ENCODE assay signal across 11 mouse cellular contexts in genomic region chr8:105715042-105715441, GRCm38 (mm10). TPM values are rescaled to one million over a fixed set of nuclear protein-coding genes. Genes with fewer than 3 reads are reported as not detected.
A peak's percentile ranks its signal among the peaks of the same experiment; 100 is the strongest.
DNase-seq lines count a peak whose midpoint lies in the region; ATAC-seq and TF ChIP-seq lines count a peak whose summit lies in the region.
"Had no signal": no experiment of that assay in that cellular context is flagged by ENCODE, and none has a peak within 500 bp of the region (broad histone marks: within the 10 kb centered on the region; RNA-seq: fewer than 3 reads in every experiment).

No protein-coding gene starts in this region.

- 37% methylated on average over 6 of the region's 6 CpGs for WGBS in heart, adult 2 months
- WGBS in lung, embryonic 16.5 days = 44% methylated on average over 6 of the region's 6 CpGs

- no peak for TF ChIP-seq CTCF in heart, adult 2 months (IDR thresholded peaks at IDR 0.05)
- TF ChIP-seq CTCF in MEL (IDR thresholded peaks at IDR 0.05 in 2 of 3, conservative IDR thresholded peaks at IDR 0.05 in 1 of 3; ENCODE audit: control insufficient read depth in 1 of 3, insufficient read depth in 1 of 3, low read depth in 2 of 3, low read length in 3 of 3, poor library complexity in 1 of 3, severe bottlenecking in 1 of 3) = no peak

- intact Hi-C loops in heart, adult 2 months (cut with DNase I) = loop anchor here (2.0 kb wide), 2 partner anchors 74 to 112 kb away; partner anchors contain the start of genes Ranbp10 and Tsnaxip1
- intact Hi-C loops in heart, postnatal 36 days (cut with DNase I) = loop anchor here (2.0 kb wide), 3 partner anchors 44 to 116 kb away; partner anchors contain the start of gene Gfod2

- H3K4me2 ChIP-seq in lung, embryonic 16.5 days (ENCODE audit: low read depth, low read length) = no peak overlapping the region

- no peaks in the 10 kb centered on the region for H3K79me2 ChIP-seq in heart, adult 2 months (replicated peaks; ENCODE audit: control insufficient read depth, insufficient read depth, low read length)
- H3K79me2 ChIP-seq in MEL (ENCODE audit: control insufficient read depth, insufficient read depth, low read length, poor library complexity) = no peaks in the 10 kb centered on the region

- peak overlapping the region; percentile 69 for H3K27ac ChIP-seq in heart, adult 2 months
- H3K27ac ChIP-seq in MEL (ENCODE audit: control insufficient read depth, low read depth, low read length) = no peak overlapping the region
- H3K27ac ChIP-seq in lung, embryonic 16.5 days (ENCODE audit: low read length) = peak overlapping the region; percentile 18

- no peak for TF ChIP-seq POLR2A in heart, adult 2 months (IDR thresholded peaks at IDR 0.05; ENCODE audit: insufficient read depth, low read depth, low read length)
- TF ChIP-seq POLR2A in MEL (IDR thresholded peaks at IDR 0.05; ENCODE audit: control insufficient read depth in 1 of 2, insufficient read depth in 1 of 2, low read depth in 1 of 2, low read length in 2 of 2, poor library complexity in 1 of 2) = no peak

- H3K9ac ChIP-seq in heart, adult 2 months (ENCODE audit: low read depth, low read length) = no peak overlapping the region
- no peak overlapping the region for H3K9ac ChIP-seq in MEL (ENCODE audit: control insufficient read depth, low read depth, low read length, poor library complexity, severe bottlenecking)
- no peak overlapping the region for H3K9ac ChIP-seq in lung, embryonic 16.5 days (ENCODE audit: low read length)

- H3K27me3 ChIP-seq in heart, adult 2 months (ENCODE audit: control insufficient read depth, insufficient read depth, low read length) = no peaks in the 10 kb centered on the region
- H3K27me3 ChIP-seq in MEL (ENCODE audit: control insufficient read depth in 1 of 2, insufficient read depth in 2 of 2, low read length in 2 of 2) = no peaks in the 10 kb centered on the region
- no peaks in the 10 kb centered on the region for H3K27me3 ChIP-seq in lung, embryonic 16.5 days (ENCODE audit: control insufficient read depth, insufficient read depth, low read depth, low read length)

- no peaks in the 10 kb centered on the region for H3K36me3 ChIP-seq in heart, adult 2 months (ENCODE audit: control insufficient read depth, insufficient read depth, low read length)
- 0 out of 4 replicates have a peak, but pooled peaks cover 0 to 2% of the 10 kb centered on the region in 2 experiments for H3K36me3 ChIP-seq in MEL (ENCODE audit: control insufficient read depth in 1 of 2, insufficient read depth in 2 of 2, low read length in 2 of 2)
- H3K36me3 ChIP-seq in lung, embryonic 16.5 days (ENCODE audit: control insufficient read depth, insufficient read depth, low read length) = no peaks in the 10 kb centered on the region

- peak in 1 of 2 experiments; percentile 33 for DNase-seq in heart, adult 2 months
- DNase-seq in heart, postnatal 36 days = no peak
- DNase-seq in MEL (ENCODE audit: low read depth, low spot score) = peak; percentile 82
- peak; percentile 47 for DNase-seq in heart, adult 8-10 months (ENCODE audit: low spot score)
- no peak for DNase-seq in natural killer cell, adult 2 months (ENCODE audit: low spot score in 2 of 2)
- no peak for DNase-seq in T-cell, adult 2 months (ENCODE audit: low spot score)
- no peak for DNase-seq in left cerebral cortex, adult 11 months (ENCODE audit: low spot score)
- DNase-seq: layer of hippocampus, postnatal 36 days had no signal

- TF ChIP-seq EP300 in heart, adult 2 months (IDR thresholded peaks at IDR 0.05; ENCODE audit: insufficient read depth, low read depth, low read length) = no peak
- TF ChIP-seq EP300 in MEL (IDR thresholded peaks at IDR 0.05; ENCODE audit: low read depth in 1 of 2, low read length in 2 of 2) = peak in 1 of 2 experiments; percentile 55; a peak in 1 of 4 replicates

- peaks cover 3% of the 10 kb centered on the region; the same call in 1 of the 2 replicates for H3K4me1 ChIP-seq in heart, adult 2 months (ENCODE audit: control insufficient read depth, insufficient read depth, low read length)
- H3K4me1 ChIP-seq in MEL (ENCODE audit: control insufficient read depth in 1 of 2, insufficient read depth in 2 of 2, low read length in 2 of 2) = no peaks in the 10 kb centered on the region; a peak in 2 of 4 replicates
- no peaks in the 10 kb centered on the region for H3K4me1 ChIP-seq in lung, embryonic 16.5 days (replicated peaks; ENCODE audit: control insufficient read depth, insufficient read depth, low read length)

- no peaks in the 10 kb centered on the region for H3K9me3 ChIP-seq in MEL (replicated peaks; ENCODE audit: insufficient read depth, low read length)
- H3K9me3 ChIP-seq in lung, embryonic 16.5 days (ENCODE audit: control insufficient read depth, low read length) = no peaks in the 10 kb centered on the region

- no peak overlapping the region for H3K4me3 ChIP-seq in heart, adult 2 months
- no peak overlapping the region for H3K4me3 ChIP-seq in MEL (ENCODE audit: control insufficient read depth in 1 of 2, insufficient read depth in 1 of 2, low read depth in 2 of 2, low read length in 2 of 2)
- H3K4me3 ChIP-seq in lung, embryonic 16.5 days (ENCODE audit: low read length) = no peak overlapping the region

- no peak for TF ChIP-seq RAD21 in MEL (IDR thresholded peaks at IDR 0.05; ENCODE audit: low read depth, low read length)

- ATAC-seq in lung, embryonic 16.5 days (ENCODE audit: low read depth) = peak; percentile 57; the same call in 1 of the 2 replicates
- ATAC-seq: hindbrain, embryonic 16.5 days had no signal

TF ChIP-seq in MEL, 35 proteins besides CTCF, POLR2A, EP300 and RAD21:
- TF ChIP-seq JUND (IDR thresholded peaks at IDR 0.05; ENCODE audit: low read depth, low read length) = no peak
- TF ChIP-seq ZKSCAN1 (IDR thresholded peaks at IDR 0.05; ENCODE audit: low read depth, low read length) = no peak
- no peak for TF ChIP-seq UBTF (IDR thresholded peaks at IDR 0.05; ENCODE audit: borderline replicate concordance, insufficient read depth, low read depth, low read length)
- TF ChIP-seq SIN3A (IDR thresholded peaks at IDR 0.05; ENCODE audit: low read length) = 0 out of 2 replicates have a peak, but pooled peaks have one; percentile 40
- 0 out of 2 replicates have a peak, but pooled peaks have one; percentile 59 for TF ChIP-seq RCOR1 (IDR thresholded peaks at IDR 0.05; ENCODE audit: low read depth, low read length)

RNA-seq across cellular contexts. Expression of gene Enkd1, which starts 7.0 kb away (rescaled TPM):
- 1 to 10 TPM; 1.4 to 1.9 TPM for total RNA-seq in heart, adult 2 months (2021)
- polyA plus RNA-seq in heart, adult 2 months (2012; rRNA removed) = 2.0 and 2.2 TPM in 2 replicates
- 1 to 10 TPM; 1.3 to 2.2 TPM for total RNA-seq in heart, postnatal 36 days (2021)
- 22.0 TPM in 2 replicates for total RNA-seq in MEL (2012; rRNA removed)
- 10 to 100 TPM in 1 of 2 experiments, not detected in 1; 42.6 TPM for polyA plus RNA-seq in MEL (2012; ENCODE audit: insufficient read depth in 1 of 2, insufficient read length in 2 of 2, low read depth in 1 of 2, low replicate concordance in 2 of 2, missing spikeins in 1 of 2)
- 1 to 10 TPM; 1.2 to 2.7 (median 2.3) TPM for total RNA-seq in heart, adult 8-10 months (2022)
- 23.0 and 27.0 TPM in 2 replicates for polyA plus RNA-seq in lung, embryonic 16.5 days (2015; fragmentation: Nextera tagmentation; extraction: Ambion mirVana)

RNA-seq across cellular contexts. Expression of gene 4933405L10Rik, which starts 7.6 kb away (rescaled TPM):
- total RNA-seq in heart, adult 2 months (2021) = not detected
- not detected in 2 replicates for polyA plus RNA-seq in heart, adult 2 months (2012; rRNA removed)
- not detected for total RNA-seq in heart, postnatal 36 days (2021)
- total RNA-seq in MEL (2012; rRNA removed) = 0.13 and 0.23 TPM in 2 replicates
- polyA plus RNA-seq in MEL (2012; ENCODE audit: insufficient read depth in 1 of 2, insufficient read length in 2 of 2, low read depth in 1 of 2, low replicate concordance in 2 of 2, missing spikeins in 1 of 2) = under 1 TPM in 1 of 2 experiments, not detected in 1; 0.42 TPM
- not detected for total RNA-seq in heart, adult 8-10 months (2022)
- polyA plus RNA-seq in lung, embryonic 16.5 days (2015; fragmentation: Nextera tagmentation; extraction: Ambion mirVana) = 0.19 TPM in 1 of 2 replicates, not detected in the other
- total RNA-seq: layer of hippocampus, postnatal 36 days had no signal
- polyA plus RNA-seq: liver, embryonic 16.5 days had no signal

RNA-seq across cellular contexts. Expression of gene Pard6a, which starts 14.1 kb away (rescaled TPM):
- total RNA-seq in heart, adult 2 months (2021) = 1 to 10 TPM; 5.5 to 6.8 TPM
- 12.0 and 18.6 TPM in 2 replicates for polyA plus RNA-seq in heart, adult 2 months (2012; rRNA removed)
- 1 to 10 TPM; 7.7 to 8.5 TPM for total RNA-seq in heart, postnatal 36 days (2021)
- total RNA-seq in MEL (2012; rRNA removed) = 12.3 and 13.7 TPM in 2 replicates
- 10 to 100 TPM in 1 of 2 experiments, not detected in 1; 20.5 TPM for polyA plus RNA-seq in MEL (2012; ENCODE audit: insufficient read depth in 1 of 2, insufficient read length in 2 of 2, low read depth in 1 of 2, low replicate concordance in 2 of 2, missing spikeins in 1 of 2)
- 1 to 10 TPM; 5.9 to 8.1 (median 7.0) TPM for total RNA-seq in heart, adult 8-10 months (2022)
- polyA plus RNA-seq in lung, embryonic 16.5 days (2015; fragmentation: Nextera tagmentation; extraction: Ambion mirVana) = 15.2 and 17.6 TPM in 2 replicates

RNA-seq across cellular contexts. Expression of gene Acd, which starts 14.1 kb away (rescaled TPM):
- 10 to 100 TPM in 1 of 2 experiments, 1 to 10 TPM in 1; 10.0 to 11.1 TPM for total RNA-seq in heart, adult 2 months (2021)
- polyA plus RNA-seq in heart, adult 2 months (2012; rRNA removed) = 19.7 and 22.3 TPM in 2 replicates
- total RNA-seq in heart, postnatal 36 days (2021) = 10 to 100 TPM; 11.7 to 12.3 TPM
- total RNA-seq in MEL (2012; rRNA removed) = 7.5 and 9.3 TPM in 2 replicates
- 10 to 100 TPM in 1 of 2 experiments, not detected in 1; 53.9 TPM for polyA plus RNA-seq in MEL (2012; ENCODE audit: insufficient read depth in 1 of 2, insufficient read length in 2 of 2, low read depth in 1 of 2, low replicate concordance in 2 of 2, missing spikeins in 1 of 2)
- total RNA-seq in heart, adult 8-10 months (2022) = 10 to 100 TPM; 10.2 to 11.5 (median 10.5) TPM
- polyA plus RNA-seq in lung, embryonic 16.5 days (2015; fragmentation: Nextera tagmentation; extraction: Ambion mirVana) = 69.1 and 71.3 TPM in 2 replicates

RNA-seq across cellular contexts. Expression of gene Carmil2, which starts 29.0 kb away (rescaled TPM):
- total RNA-seq in heart, adult 2 months (2021) = under 1 TPM; 0.16 to 0.25 TPM
- polyA plus RNA-seq in heart, adult 2 months (2012; rRNA removed) = 0.29 and 1.4 TPM in 2 replicates
- under 1 TPM; 0.27 to 0.31 TPM for total RNA-seq in heart, postnatal 36 days (2021)
- 7.9 and 9.5 TPM in 2 replicates for total RNA-seq in MEL (2012; rRNA removed)
- polyA plus RNA-seq in MEL (2012; ENCODE audit: insufficient read depth in 1 of 2, insufficient read length in 2 of 2, low read depth in 1 of 2, low replicate concordance in 2 of 2, missing spikeins in 1 of 2) = 10 to 100 TPM in 1 of 2 experiments, not detected in 1; 62.7 TPM
- under 1 TPM; 0.13 to 0.22 (median 0.14) TPM for total RNA-seq in heart, adult 8-10 months (2022)
- polyA plus RNA-seq in lung, embryonic 16.5 days (2015; fragmentation: Nextera tagmentation; extraction: Ambion mirVana) = 0.58 and 0.79 TPM in 2 replicates

Comparison
In these comparisons a context has a peak if more than half of its experiments do, and no peak if none do; other contexts are left out.
1. DNase-seq: peak in MEL (single experiment) and heart, adult 8-10 months (single experiment); none in heart, postnatal 36 days (0 of 2), natural killer cell, adult 2 months (0 of 2), T-cell, adult 2 months (single experiment) and left cerebral cortex, adult 11 months (single experiment).